Mouse (Mus musculus): ENCODE results near the gene Mad1l1. TPM values are rescaled to one million over a fixed set of nuclear protein-coding genes. Genes with fewer than 3 reads are reported as not detected.

Mad1l1 gene
- polyA plus RNA-seq, 1 experiment from 2014 or later: 56.2 TPM

- no peak for DNase-seq (ENCODE audit: low spot score)
- no peaks in the 10 kb centered on the region for H3K9me3 ChIP-seq
- H3K4me1 ChIP-seq (replicated peaks): peaks cover 18% of the 10 kb centered on the region
- no peak overlapping the region for H3K4me3 ChIP-seq
- no peaks in the 10 kb centered on the region for H3K36me3 ChIP-seq
- no peaks in the 10 kb centered on the region for H3K27me3 ChIP-seq (ENCODE audit: insufficient read depth, poor library complexity, severe bottlenecking)
- no peak overlapping the region for H3K27ac ChIP-seq
- 33% methylated on average over 5 of the region's 5 CpGs for WGBS
These were observed 198.2 kb downstream of the Mad1l1 start for GRCm38 (mm10) chr5:140123194-140123593.

DNA sequence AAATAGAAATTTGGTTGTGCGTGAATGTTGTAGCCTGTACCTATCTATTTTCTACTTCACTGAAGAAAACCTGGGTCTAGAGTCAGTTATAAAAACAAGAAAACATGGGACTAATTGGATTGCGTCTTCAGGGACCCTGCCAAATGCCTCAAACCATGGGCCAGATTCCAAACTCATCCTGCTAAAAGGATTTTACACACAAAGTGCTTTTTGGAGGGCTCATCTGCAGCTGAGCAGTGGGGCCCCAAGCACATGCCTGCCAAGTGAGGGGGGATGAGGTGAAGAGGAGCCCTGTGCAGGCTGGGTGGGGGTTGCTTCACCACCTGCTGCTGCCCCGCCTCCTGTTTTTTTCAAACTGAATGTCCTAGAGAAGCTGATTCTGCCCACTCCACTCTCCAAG, 199.4 kb downstream of the Mad1l1 start:
- Histone ChIP-seq H3K4me1 (replicated peaks) (peaks cover 12% of the 10 kb centered on the region), H3K27me3 (ENCODE audit: insufficient read depth, poor library complexity, severe bottlenecking) (no peaks in the 10 kb centered on the region), H3K9me3 (no peaks in the 10 kb centered on the region), H3K27ac (no peak overlapping the region), H3K4me3 (no peak overlapping the region), H3K36me3 (peaks cover 4% of the 10 kb centered on the region; the same call in 1 of the 2 replicates)
- 94% methylated on average over 3 of the region's 3 CpGs for WGBS
- DNase-seq (ENCODE audit: low spot score): no peak

DNA sequence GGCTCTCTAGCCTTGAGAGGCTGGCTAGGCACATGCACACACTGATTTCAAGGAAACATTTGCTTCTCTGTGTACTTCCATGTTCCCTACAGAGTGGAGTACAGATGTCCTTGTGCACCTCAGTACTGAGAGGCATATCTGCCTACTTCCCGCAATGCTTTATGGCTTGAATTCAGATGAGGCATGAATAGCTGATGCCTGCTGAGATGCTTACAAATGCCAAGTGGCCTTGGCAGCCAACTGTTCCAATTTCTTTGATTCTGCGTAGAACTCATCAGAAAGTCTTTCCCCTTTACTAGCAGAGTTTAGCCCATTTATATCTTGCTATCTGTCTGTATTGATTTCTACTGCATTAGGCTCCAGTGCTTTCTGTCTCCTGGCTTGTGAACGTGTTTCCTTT, 202.4 kb downstream of the Mad1l1 start:
- 88% methylated on average over 3 of the region's 3 CpGs for WGBS
- Histone ChIP-seq H3K4me3 (no peak overlapping the region), H3K36me3 (peaks cover 28% of the 10 kb centered on the region), H3K27me3 (ENCODE audit: insufficient read depth, poor library complexity, severe bottlenecking) (no peaks in the 10 kb centered on the region), H3K9me3 (no peaks in the 10 kb centered on the region), H3K4me1 (replicated peaks) (peaks cover 12% of the 10 kb centered on the region), H3K27ac (no peak overlapping the region)
- DNase-seq (ENCODE audit: low spot score): no peak

DNA sequence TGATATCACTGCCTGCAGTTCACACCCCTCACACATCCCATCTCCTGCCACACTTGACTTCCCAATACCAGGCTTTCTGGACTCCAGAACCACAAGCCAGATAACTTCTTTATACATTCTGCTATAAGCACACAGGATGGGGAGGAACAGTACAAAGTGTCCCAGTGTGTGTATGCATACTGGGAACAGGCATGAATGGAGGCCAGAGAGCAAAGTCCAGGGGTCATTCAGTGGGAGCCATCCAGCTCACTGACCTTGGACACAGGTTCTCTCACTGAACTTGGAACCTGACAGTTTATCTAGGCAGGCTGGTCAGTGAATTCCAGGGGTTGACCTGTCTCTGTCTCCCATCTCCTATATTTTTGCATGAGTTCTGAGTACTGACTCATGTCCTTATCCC, 203.4 kb downstream of the Mad1l1 start:
- Histone ChIP-seq H3K4me3 (no peak overlapping the region), H3K27me3 (ENCODE audit: insufficient read depth, poor library complexity, severe bottlenecking) (no peaks in the 10 kb centered on the region), H3K9me3 (no peaks in the 10 kb centered on the region), H3K27ac (no peak overlapping the region), H3K36me3 (peaks cover 32% of the 10 kb centered on the region), H3K4me1 (replicated peaks) (0 out of 2 replicates have a peak, but pooled peaks cover 7% of the 10 kb centered on the region)
- no peak for DNase-seq (ENCODE audit: low spot score)

GRCm38 (mm10) chr5:140115434-140116271, 205.7 kb downstream of the Mad1l1 start:
- no peak for DNase-seq (ENCODE audit: low spot score)
- Histone ChIP-seq H3K4me3 (no peak overlapping the region), H3K27ac (peak overlapping the region; percentile 23; the same call in 1 of the 2 replicates), H3K36me3 (peaks cover 41% of the 10 kb centered on the region), H3K9me3 (no peaks in the 10 kb centered on the region), H3K27me3 (ENCODE audit: insufficient read depth, poor library complexity, severe bottlenecking) (no peaks in the 10 kb centered on the region), H3K4me1 (replicated peaks) (no peaks in the 10 kb centered on the region; the same call in 1 of the 2 replicates)
- WGBS: 66% methylated on average over 8 of the region's 8 CpGs

DNA sequence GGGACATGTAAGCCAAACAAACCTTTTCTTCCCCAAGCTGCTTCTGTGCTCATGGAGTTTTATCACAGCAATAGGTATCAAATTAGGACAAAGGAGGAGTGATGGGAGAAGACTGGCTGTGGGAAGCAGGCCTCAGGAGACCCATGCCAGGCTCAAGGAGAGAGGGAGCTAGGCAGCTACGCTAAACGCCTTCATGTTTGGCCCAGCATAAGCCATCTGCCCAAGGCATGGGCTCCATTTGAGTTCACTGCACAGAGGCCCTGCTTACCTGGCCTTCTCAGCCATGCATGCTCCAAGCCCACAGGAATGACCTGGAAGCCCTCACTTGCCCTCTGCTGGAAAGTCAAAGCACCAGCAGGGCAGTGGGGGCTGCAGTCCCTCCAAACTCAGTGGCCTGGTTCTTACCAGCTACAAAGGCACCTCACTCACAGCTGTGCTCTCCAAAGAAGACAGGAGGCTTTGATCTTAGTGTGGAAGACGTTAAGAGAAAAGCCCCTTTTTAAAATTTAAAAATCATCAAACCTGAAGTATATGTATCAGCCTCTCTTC, 206.8 kb downstream of the Mad1l1 start:
- 82% methylated on average over 3 of the region's 3 CpGs for WGBS
- Histone ChIP-seq H3K36me3 (peaks cover 44% of the 10 kb centered on the region), H3K4me3 (no peak overlapping the region), H3K27ac (no peak overlapping the region), H3K4me1 (replicated peaks) (no peaks in the 10 kb centered on the region; the same call in 1 of the 2 replicates), H3K27me3 (ENCODE audit: insufficient read depth, poor library complexity, severe bottlenecking) (no peaks in the 10 kb centered on the region), H3K9me3 (no peaks in the 10 kb centered on the region)
- DNase-seq (ENCODE audit: low spot score): no peak

- H3K36me3 ChIP-seq: peaks cover 44% of the 10 kb centered on the region
- 93% methylated on average over 2 of the region's 2 CpGs for WGBS
These were observed 208.1 kb downstream of the Mad1l1 start for GRCm38 (mm10) chr5:140113281-140113680.

GRCm38 (mm10) chr5:140110024-140110423, 211.3 kb downstream of the Mad1l1 start:
- H3K9me3 ChIP-seq: no peaks in the 10 kb centered on the region
- peaks cover 28% of the 10 kb centered on the region for H3K36me3 ChIP-seq
- WGBS: 81% methylated on average over 3 of the region's 3 CpGs
- no peak overlapping the region for H3K4me3 ChIP-seq
- no peaks in the 10 kb centered on the region for H3K27me3 ChIP-seq (ENCODE audit: insufficient read depth, poor library complexity, severe bottlenecking)
- no peak for DNase-seq (ENCODE audit: low spot score)
- H3K27ac ChIP-seq: no peak overlapping the region
- no peaks in the 10 kb centered on the region; the same call in 1 of the 2 replicates for H3K4me1 ChIP-seq (replicated peaks)

More at GRCm38 (mm10) chr5:140113281-140113680, 208.1 kb downstream of the Mad1l1 start:
- H3K27ac ChIP-seq: no peak overlapping the region
- H3K9me3 ChIP-seq: no peaks in the 10 kb centered on the region
- H3K4me3 ChIP-seq: no peak overlapping the region
- no peaks in the 10 kb centered on the region for H3K27me3 ChIP-seq (ENCODE audit: insufficient read depth, poor library complexity, severe bottlenecking)
- DNase-seq (ENCODE audit: low spot score): no peak
- no peaks in the 10 kb centered on the region; the same call in 1 of the 2 replicates for H3K4me1 ChIP-seq (replicated peaks)

- WGBS: 89% methylated on average over 2 of the region's 2 CpGs
- H3K27me3 ChIP-seq (ENCODE audit: insufficient read depth, poor library complexity, severe bottlenecking): no peaks in the 10 kb centered on the region
These were observed 213.4 kb downstream of the Mad1l1 start for GRCm38 (mm10) chr5:140107907-140108306.

DNA sequence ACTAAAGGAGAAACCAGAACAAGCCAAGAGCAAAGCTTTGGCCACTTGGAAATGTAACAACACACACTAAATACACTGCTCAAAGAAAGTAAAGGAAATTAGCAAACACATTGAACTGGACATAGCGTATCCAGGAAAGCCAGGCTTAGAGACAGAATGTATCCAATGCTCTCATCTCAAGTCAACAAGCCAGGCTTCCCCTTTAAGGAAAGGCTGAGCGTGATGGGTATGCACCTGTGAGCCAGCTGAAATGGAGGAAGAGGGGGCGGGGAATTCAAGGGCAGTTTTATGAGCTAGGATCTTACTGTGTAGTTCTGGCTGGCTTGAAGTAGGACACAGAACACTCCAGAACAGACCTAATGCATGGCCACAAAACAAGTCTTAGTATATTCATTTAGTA, 215.3 kb downstream of the Mad1l1 start:
- Histone ChIP-seq H3K27ac (no peak overlapping the region), H3K4me1 (replicated peaks) (peaks cover 13% of the 10 kb centered on the region; the same call in 1 of the 2 replicates), H3K9me3 (no peaks in the 10 kb centered on the region), H3K4me3 (no peak overlapping the region), H3K27me3 (ENCODE audit: insufficient read depth, poor library complexity, severe bottlenecking) (no peaks in the 10 kb centered on the region), H3K36me3 (peaks cover 26% of the 10 kb centered on the region)
- WGBS: 94% methylated on average over 3 of the region's 3 CpGs
- no peak for DNase-seq (ENCODE audit: low spot score)

More at GRCm38 (mm10) chr5:140107907-140108306, 213.4 kb downstream of the Mad1l1 start:
- no peak for DNase-seq (ENCODE audit: low spot score)
- no peak overlapping the region for H3K27ac ChIP-seq
- H3K9me3 ChIP-seq: no peaks in the 10 kb centered on the region
- peaks cover 6% of the 10 kb centered on the region; the same call in 1 of the 2 replicates for H3K4me1 ChIP-seq (replicated peaks)
- H3K4me3 ChIP-seq: no peak overlapping the region
- H3K36me3 ChIP-seq: peaks cover 27% of the 10 kb centered on the region

DNA sequence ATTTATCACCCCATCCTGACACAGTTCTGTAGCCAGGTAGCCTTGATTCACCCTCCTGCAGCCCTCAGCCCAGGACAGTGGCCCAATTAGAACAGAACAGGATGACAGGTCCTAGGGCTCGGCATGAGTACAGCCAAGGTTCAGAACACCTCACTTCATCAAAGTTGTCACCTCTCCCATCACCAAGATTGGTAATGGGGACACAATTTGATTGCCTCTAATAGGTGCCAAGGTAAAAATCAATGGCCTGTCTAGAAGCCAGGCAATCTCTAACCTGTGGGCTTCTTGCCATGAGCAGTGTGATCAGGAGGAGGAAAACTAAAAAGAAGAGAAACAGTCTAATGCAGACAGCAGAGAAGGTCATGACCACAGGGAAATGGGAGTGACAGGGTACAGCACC, 216.5 kb downstream of the Mad1l1 start:
- Histone ChIP-seq H3K36me3 (peaks cover 26% of the 10 kb centered on the region), H3K4me3 (no peak overlapping the region), H3K27me3 (ENCODE audit: insufficient read depth, poor library complexity, severe bottlenecking) (no peaks in the 10 kb centered on the region), H3K4me1 (replicated peaks) (peaks cover 18% of the 10 kb centered on the region; the same call in 1 of the 2 replicates), H3K9me3 (no peaks in the 10 kb centered on the region), H3K27ac (no peak overlapping the region)
- DNase-seq (ENCODE audit: low spot score): no peak
- WGBS: 92% methylated on average over 1 of the region's 1 CpGs

DNA sequence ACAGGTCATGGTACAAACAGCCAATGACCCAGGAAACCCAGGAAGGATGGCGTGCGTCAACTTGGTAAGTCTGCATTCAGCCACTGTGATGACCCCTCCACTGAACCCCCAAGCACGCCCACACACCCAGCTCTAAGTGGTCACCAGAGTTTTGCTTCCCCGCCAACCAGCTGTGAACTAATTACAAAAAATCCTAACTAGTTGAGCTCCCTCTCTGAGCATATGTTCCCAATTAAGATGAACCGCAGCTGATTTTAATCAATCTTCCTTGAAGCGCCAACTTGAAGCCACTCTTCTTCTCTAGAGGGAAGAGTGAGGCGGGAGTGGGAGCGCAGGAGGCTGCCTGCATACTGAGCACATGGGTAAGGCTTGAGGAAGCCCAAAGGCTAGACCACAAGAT, 218.6 kb downstream of the Mad1l1 start:
- Histone ChIP-seq H3K27me3 (ENCODE audit: insufficient read depth, poor library complexity, severe bottlenecking) (no peaks in the 10 kb centered on the region), H3K27ac (no peak overlapping the region), H3K4me1 (replicated peaks) (peaks cover 18% of the 10 kb centered on the region; the same call in 1 of the 2 replicates), H3K9me3 (no peaks in the 10 kb centered on the region), H3K36me3 (peaks cover 30% of the 10 kb centered on the region), H3K4me3 (no peak overlapping the region)
- 73% methylated on average over 8 of the region's 8 CpGs for WGBS
- no peak for DNase-seq (ENCODE audit: low spot score)

GRCm38 (mm10) chr5:140101409-140102009, 219.8 kb downstream of the Mad1l1 start:
- DNase-seq (ENCODE audit: low spot score): no peak
- peaks cover 30% of the 10 kb centered on the region for H3K36me3 ChIP-seq
- H3K27me3 ChIP-seq (ENCODE audit: insufficient read depth, poor library complexity, severe bottlenecking): no peaks in the 10 kb centered on the region
- WGBS: 92% methylated on average over 14 of the region's 14 CpGs
- H3K4me3 ChIP-seq: no peak overlapping the region
- no peak overlapping the region for H3K27ac ChIP-seq
- H3K9me3 ChIP-seq: no peaks in the 10 kb centered on the region
- H3K4me1 ChIP-seq (replicated peaks): peaks cover 18% of the 10 kb centered on the region; the same call in 1 of the 2 replicates
